In genomic region chr1:151034993-151035592, GRCm38 (mm10) we compare ENCODE assay signal across 9 mouse cellular contexts. TPM values are rescaled to one million over a fixed set of nuclear protein-coding genes. Genes with fewer than 3 reads are reported as not detected.
DNase-seq lines count a peak whose midpoint lies in the region; ATAC-seq lines count a peak whose summit lies in the region.
"Had no signal": no experiment of that assay in that cellular context is flagged by ENCODE, and none has a peak within 500 bp of the region (broad histone marks: within the 10 kb centered on the region; RNA-seq: fewer than 3 reads in every experiment).

No protein-coding gene starts in this region.

- no peaks in the 10 kb centered on the region for H3K4me1 ChIP-seq in limb, embryonic 11.5 days (ENCODE audit: control insufficient read depth, insufficient read depth, low read length)
- H3K4me1 ChIP-seq in midbrain, embryonic 15.5 days = no peaks in the 10 kb centered on the region

- H3K9me3 ChIP-seq in limb, embryonic 11.5 days (ENCODE audit: control insufficient read depth, low read length) = no peaks in the 10 kb centered on the region
- no peaks in the 10 kb centered on the region for H3K9me3 ChIP-seq in midbrain, embryonic 15.5 days
- H3K9me3 ChIP-seq: embryonic facial prominence, embryonic 15.5 days had no signal

- peak; percentile 67 for DNase-seq in A20 (ENCODE audit: low read depth, low spot score)
- DNase-seq in WW6 (ENCODE audit: low read depth, low spot score) = peak; percentile 4
- peak; percentile 51 to 84 for DNase-seq in kidney, adult 8-10 months
- peak; percentile 83 for DNase-seq in limb, embryonic 11.5 days (ENCODE audit: low spot score)
- peak; percentile 58 to 77 for DNase-seq in spleen, postnatal 10 days (ENCODE audit: low spot score in 2 of 2)

- ATAC-seq in common myeloid progenitor, adult 5-6 weeks (replicated peaks; ENCODE audit: low read depth, poor library complexity, severe bottlenecking) = peak; percentile 79
- ATAC-seq in granulocyte monocyte progenitor cell, adult 5-6 weeks (replicated peaks; ENCODE audit: poor library complexity, severe bottlenecking) = peak; percentile 74
- peak; percentile 31; the same call in 1 of the 2 replicates for ATAC-seq in limb, embryonic 11.5 days (ENCODE audit: insufficient number of reproducible peaks, low FRiP score, low TSS enrichment, low read depth)
- peak; percentile 81 for ATAC-seq in midbrain, embryonic 15.5 days (replicated peaks)

- no peak overlapping the region for H3K4me2 ChIP-seq in limb, embryonic 11.5 days (ENCODE audit: low read depth, severe bottlenecking)
- H3K4me2 ChIP-seq in midbrain, embryonic 15.5 days = no peak overlapping the region
- H3K4me2 ChIP-seq: embryonic facial prominence, embryonic 15.5 days had no signal

- no peak overlapping the region for H3K27ac ChIP-seq in limb, embryonic 11.5 days (replicated peaks; ENCODE audit: low read depth, low read length)
- H3K27ac ChIP-seq in midbrain, embryonic 15.5 days = no peak overlapping the region
- H3K27ac ChIP-seq: embryonic facial prominence, embryonic 15.5 days had no signal

- H3K4me3 ChIP-seq in limb, embryonic 11.5 days (ENCODE audit: low read depth, low read length) = no peak overlapping the region
- no peak overlapping the region for H3K4me3 ChIP-seq in midbrain, embryonic 15.5 days
- H3K4me3 ChIP-seq: embryonic facial prominence, embryonic 15.5 days had no signal

- 2% methylated on average over 5 of the region's 5 CpGs for WGBS in limb, embryonic 11.5 days
- WGBS in midbrain, embryonic 15.5 days = 4% methylated on average over 5 of the region's 5 CpGs

- H3K9ac ChIP-seq in limb, embryonic 11.5 days (ENCODE audit: low read length) = no peak overlapping the region
- no peak overlapping the region for H3K9ac ChIP-seq in midbrain, embryonic 15.5 days
- H3K9ac ChIP-seq: embryonic facial prominence, embryonic 15.5 days had no signal

- H3K36me3 ChIP-seq in limb, embryonic 11.5 days (ENCODE audit: control insufficient read depth, insufficient read depth, low read length) = no peaks in the 10 kb centered on the region
- no peaks in the 10 kb centered on the region for H3K36me3 ChIP-seq in midbrain, embryonic 15.5 days (replicated peaks)
- H3K36me3 ChIP-seq: embryonic facial prominence, embryonic 15.5 days had no signal

- H3K27me3 ChIP-seq in limb, embryonic 11.5 days (ENCODE audit: control insufficient read depth, insufficient read depth, low read length) = no peaks in the 10 kb centered on the region
- no peaks in the 10 kb centered on the region for H3K27me3 ChIP-seq in midbrain, embryonic 15.5 days (replicated peaks)
- H3K27me3 ChIP-seq: embryonic facial prominence, embryonic 15.5 days had no signal

RNA-seq across cellular contexts. Expression of gene Hmcn1, which starts 41.9 kb away (rescaled TPM):
- total RNA-seq in common myeloid progenitor, adult 5-6 weeks (2017) = not detected in 2 replicates
- not detected in 2 replicates for total RNA-seq in granulocyte monocyte progenitor cell, adult 5-6 weeks (2014; fragmentation: Nextera tagmentation)
- total RNA-seq in granulocyte monocyte progenitor cell, adult 5-6 weeks (2017) = 0.22 TPM in 1 of 2 replicates, not detected in the other
- 23.8 and 28.0 TPM in 2 replicates for polyA plus RNA-seq in limb, embryonic 11.5 days (2014; fragmentation: Nextera tagmentation; extraction: Ambion mirVana)
- 1.8 and 2.0 TPM in 2 replicates for polyA plus RNA-seq in midbrain, embryonic 15.5 days (2015; fragmentation: Nextera tagmentation; extraction: Ambion mirVana)

Comparison
In these comparisons a context has a peak if more than half of its experiments do, and no peak if none do; other contexts are left out.
1. DNase-seq: peak in every context shown above with its lines; median percentile 83 in limb, embryonic 11.5 days; 68 in kidney, adult 8-10 months; 68 in spleen, postnatal 10 days; 67 in A20; 4 in WW6.
2. ATAC-seq: peak in every context shown above with its lines; median percentile 81 in midbrain, embryonic 15.5 days; 79 in common myeloid progenitor, adult 5-6 weeks; 74 in granulocyte monocyte progenitor cell, adult 5-6 weeks; 31 in limb, embryonic 11.5 days.